Mouse (Mus musculus): Measurements from ENCODE around the gene March8. TPM values are rescaled to one million over a fixed set of nuclear protein-coding genes. Genes with fewer than 3 reads are reported as not detected.

March8 gene
- polyA plus RNA-seq, 1 experiment from 2014 or later: 37.4 TPM

GRCm38 (mm10) chr6:116458728-116459127 lies 120.9 kb downstream of the March8 start:
- Histone ChIP-seq H3K36me3 (ENCODE audit: control insufficient read depth, insufficient read depth, low read length) (no peaks in the 10 kb centered on the region), H3K4me1 (ENCODE audit: control insufficient read depth, insufficient read depth, low read length) (peaks cover 4% of the 10 kb centered on the region; the same call in 1 of the 2 replicates), H3K9ac (ENCODE audit: low read length) (no peak overlapping the region), H3K4me3 (ENCODE audit: low read depth, low read length) (no peak overlapping the region), H3K27ac (ENCODE audit: low read depth, low read length) (no peak overlapping the region), H3K9me3 (ENCODE audit: control insufficient read depth, low read length) (no peaks in the 10 kb centered on the region), H3K27me3 (ENCODE audit: control insufficient read depth, insufficient read depth, low read length) (peaks cover 12% of the 10 kb centered on the region), H3K4me2 (no peak overlapping the region)
- no peak for DNase-seq (ENCODE audit: low spot score, missing footprints)
- ATAC-seq (ENCODE audit: low FRiP score): no peak
- WGBS: 79% methylated on average over 4 of the region's 4 CpGs

Other genes with a start within 250 kb of the March8 start
- gene Tmcc1, start 144.5 kb upstream of the March8 start, polyA plus RNA-seq (2014; fragmentation: Nextera tagmentation; extraction: Ambion mirVana): 16.2 and 18.9 TPM in 2 replicates
- 53.9 and 56.3 TPM in 2 replicates for gene Washc2, start 130.0 kb upstream of the March8 start, polyA plus RNA-seq (2014; fragmentation: Nextera tagmentation; extraction: Ambion mirVana)
- 13.3 and 14.3 TPM in 2 replicates for gene Zfand4, start 73.8 kb upstream of the March8 start, polyA plus RNA-seq (2014; fragmentation: Nextera tagmentation; extraction: Ambion mirVana)
- gene Alox5, start 123.2 kb downstream of the March8 start, polyA plus RNA-seq (2014; fragmentation: Nextera tagmentation; extraction: Ambion mirVana): 0.88 and 1.6 TPM in 2 replicates
- gene Olfr211, start 151.1 kb downstream of the March8 start, polyA plus RNA-seq (2014; fragmentation: Nextera tagmentation; extraction: Ambion mirVana): not detected in 2 replicates
- gene Olfr212, start 168.5 kb downstream of the March8 start, polyA plus RNA-seq (2014; fragmentation: Nextera tagmentation; extraction: Ambion mirVana): 0.04 TPM in 1 of 2 replicates, not detected in the other
- gene Olfr213, start 200.4 kb downstream of the March8 start, polyA plus RNA-seq (2014; fragmentation: Nextera tagmentation; extraction: Ambion mirVana): not detected in 2 replicates
- 0.45 and 0.68 TPM in 2 replicates for gene Gm5580, start 213.1 kb downstream of the March8 start, polyA plus RNA-seq (2014; fragmentation: Nextera tagmentation; extraction: Ambion mirVana)
- not detected in 2 replicates for gene Olfr214, start 216.2 kb downstream of the March8 start, polyA plus RNA-seq (2014; fragmentation: Nextera tagmentation; extraction: Ambion mirVana)
- not detected in 2 replicates for gene Olfr215, start 246.2 kb downstream of the March8 start, polyA plus RNA-seq (2014; fragmentation: Nextera tagmentation; extraction: Ambion mirVana)